Mouse (Mus musculus) gastrocnemius, postnatal 14 days (tissue): Measurements from ENCODE around the gene Mapk9. TPM values are rescaled to one million over a fixed set of nuclear protein-coding genes. Genes with fewer than 3 reads are reported as not detected.

ENCODE experiments used
- DNase-seq: peaks from one replicate; pipeline ENCODE4 v3.0.0; 2021; ENCODE audit warnings: mixed read lengths
- intact Hi-C: fragments of 180-260 bp; cut with DNase I; formaldehyde crosslinking; loops from one replicate; pipeline ENCODE4 v1.15.1; 2025; ENCODE audit warnings: low total_unique reads
- microRNA-seq, 2 experiments: library from miRNA; unstranded; fragments of <30 nt; microRNA quantifications; one replicate each; pipeline ENCODE4 v1.2.0; 2021
- total RNA-seq, 2 experiments: library from RNA; stranded (reverse); gene quantifications; 2 replicates each; pipeline ENCODE4 v1.2.3; 2021

Mapk9 gene
- total RNA-seq, 2 experiments from 2014 or later: 40.6 to 43.9 TPM

GRCm38 (mm10) chr11:49931853-49932252 is 85.3 kb downstream of the Mapk9 start:
- intact Hi-C loops: no loop called here

GRCm38 (mm10) chr11:49933811-49934210 is 87.3 kb downstream of the Mapk9 start:
- DNase-seq: no peak
- intact Hi-C loops: no loop called here

More at GRCm38 (mm10) chr11:49931853-49932252, 85.3 kb downstream of the Mapk9 start:
- no peak for DNase-seq

DNA sequence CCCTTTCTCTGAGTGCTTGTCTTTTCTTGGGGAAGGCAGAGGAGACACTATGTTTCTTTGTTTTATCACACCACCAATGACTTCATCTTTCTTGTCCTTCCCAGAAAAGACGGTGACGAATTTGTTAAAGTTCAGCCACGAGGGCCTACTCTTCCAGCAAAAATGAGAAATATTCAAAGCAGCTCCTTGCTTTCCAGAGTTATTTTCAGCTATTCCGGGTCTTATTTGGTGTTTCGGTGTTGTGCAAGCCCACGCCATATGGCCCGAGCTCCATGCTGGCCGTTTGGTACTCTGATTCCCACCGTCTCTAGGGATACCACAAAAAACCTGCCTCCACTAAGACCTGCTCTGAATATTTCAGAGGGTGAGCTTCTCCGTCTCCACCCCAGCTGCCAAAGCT is 87.8 kb downstream of the Mapk9 start:
- intact Hi-C loops: no loop called here
- DNase-seq: no peak

Small RNA genes within 50 kb of the gene (microRNA-seq; reads per million reads assigned to microRNA genes)
- 0 reads per million in 2 experiments for gene Gm23492

Other genes with a start within 250 kb of the Mapk9 start
- gene Flt4, start 237.5 kb upstream of the Mapk9 start, total RNA-seq: 1 to 10 TPM; 4.0 to 4.3 TPM
- not detected for gene Scgb3a1, start 183.1 kb upstream of the Mapk9 start, total RNA-seq
- gene Cnot6, start 134.0 kb upstream of the Mapk9 start, total RNA-seq: 10 to 100 TPM; 19.6 to 21.1 TPM
- gene Gfpt2, start 52.6 kb upstream of the Mapk9 start, total RNA-seq: 1 to 10 TPM; 6.0 to 8.2 TPM
- gene Rasgef1c, start 55.1 kb downstream of the Mapk9 start, total RNA-seq: 1 to 10 TPM; 1.1 to 1.7 TPM
- 10 to 100 TPM; 31.2 to 33.2 TPM for gene Rnf130, start 178.6 kb downstream of the Mapk9 start, total RNA-seq